Mouse (Mus musculus) olfactory bulb, adult 2 months (tissue): ENCODE results near the gene Ftsj3.

Source experiments
- CTCF ChIP-seq: fragments of 200-500 bp; IDR thresholded peaks from 2 replicates; pipeline ENCODE4 v1.5.1; 2012; ENCODE audit warnings: low read depth, mild to moderate bottlenecking, low read length, moderate library complexity; ENCODE audit not compliant: insufficient read depth
- POLR2A ChIP-seq: fragments of 200-500 bp; IDR thresholded peaks from 2 replicates; pipeline ENCODE4 v1.6.1; 2012; ENCODE audit warnings: mild to moderate bottlenecking, low read depth, low read length, moderate library complexity; ENCODE audit not compliant: insufficient read depth

DNA sequence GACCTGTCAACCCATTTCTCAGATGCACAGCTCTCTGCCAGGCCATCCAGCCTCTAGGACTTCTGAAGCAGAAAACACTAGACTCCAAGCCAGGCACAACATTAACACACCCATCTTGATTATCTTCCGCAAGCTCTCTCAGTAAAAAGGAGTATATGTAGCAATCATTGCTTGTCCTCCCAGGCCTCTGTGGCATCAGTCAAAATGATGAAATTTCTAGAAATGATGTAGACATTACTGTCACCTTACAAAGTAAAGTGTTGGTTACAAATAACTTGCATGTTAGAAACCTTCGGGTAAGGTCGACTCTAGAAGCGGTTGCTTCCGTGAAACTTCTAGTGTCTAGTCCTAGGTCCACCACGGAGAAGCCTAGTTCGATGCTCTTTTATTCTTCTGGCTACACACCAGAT is 40.4 kb downstream of the Ftsj3 start:
- TF ChIP-seq CTCF (no peak), POLR2A (no peak)
